ENCODE assay signal across 8 mouse cellular contexts in the genomic region with DNA sequence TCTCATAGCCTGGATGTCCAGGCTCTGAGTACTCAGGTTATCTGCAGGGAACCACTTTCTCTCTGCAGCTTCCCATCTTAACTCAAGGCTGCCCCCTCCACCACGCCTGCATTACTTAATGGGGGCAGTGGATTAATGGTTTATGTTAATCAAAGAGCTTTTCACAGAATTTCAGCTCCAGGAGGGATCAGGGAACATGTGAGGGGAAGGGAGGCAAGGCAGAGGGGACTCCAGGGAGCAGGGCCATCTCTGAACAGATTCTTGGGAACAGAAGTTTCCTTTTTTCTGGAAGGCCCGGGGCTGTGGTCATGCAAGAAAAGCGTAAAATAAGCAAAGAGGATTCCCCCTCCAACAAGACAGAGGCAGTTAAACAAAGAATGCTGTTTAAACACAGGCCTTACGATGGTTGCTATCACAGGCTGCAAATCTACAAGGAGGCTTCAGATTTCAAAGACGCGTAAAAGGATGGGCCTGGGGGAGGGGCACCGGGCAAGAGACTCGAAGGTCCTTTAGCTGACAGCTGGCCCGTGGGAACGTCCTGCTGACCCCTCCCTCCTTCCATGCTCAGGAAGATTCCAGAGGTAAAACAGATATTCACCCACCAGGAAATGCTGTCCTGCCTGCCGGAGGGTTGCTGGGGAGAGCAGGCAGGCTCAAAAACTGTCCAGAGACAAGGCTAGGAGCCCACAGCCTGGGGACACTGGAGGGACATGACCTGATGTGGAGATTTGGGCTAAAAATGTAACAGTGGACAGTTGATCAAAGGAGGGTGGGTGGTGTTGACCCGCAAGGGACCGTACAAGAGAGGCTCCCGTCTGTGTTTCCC.
DNase-seq lines count a peak whose midpoint lies in the region; ATAC-seq and TF ChIP-seq lines count a peak whose summit lies in the region.

No protein-coding gene starts in this region.

- peak overlapping the region; percentile 31 for H3K4me2 ChIP-seq in stomach, postnatal 0 days (replicated peaks; ENCODE audit: low read depth)

- H3K36me3 ChIP-seq in megakaryocyte, embryonic 14.5 days (replicated peaks; ENCODE audit: low read length) = no peaks in the 10 kb centered on the region
- no peaks in the 10 kb centered on the region for H3K36me3 ChIP-seq in stomach, postnatal 0 days (ENCODE audit: control insufficient read depth, insufficient read depth, low read length)

- TF ChIP-seq EP300 in stomach, postnatal 0 days (optimal IDR thresholded peaks at IDR 0.05) = no peak

- H3K4me3 ChIP-seq in megakaryocyte, embryonic 14.5 days (replicated peaks) = peak overlapping the region; percentile 40
- 0 out of 2 replicates have a peak overlapping the region, but pooled peaks have one; percentile 14 for H3K4me3 ChIP-seq in stomach, postnatal 0 days (ENCODE audit: low read depth, low read length)

- TF ChIP-seq CTCF in stomach, postnatal 0 days (IDR thresholded peaks at IDR 0.05; ENCODE audit: low read depth) = no peak

- 14% methylated on average over 14 of the region's 14 CpGs for WGBS in stomach, postnatal 0 days

- no peak for ATAC-seq in megakaryocyte, adult 5-6 weeks (ENCODE audit: poor library complexity, severe bottlenecking)
- ATAC-seq in stomach, postnatal 0 days (ENCODE audit: low FRiP score, low TSS enrichment) = no peak

- peak overlapping the region; percentile 13; the same call in 1 of the 2 replicates for H3K9ac ChIP-seq in stomach, postnatal 0 days (ENCODE audit: low read length)

- peak overlapping the region; percentile 65; the same call in 1 of the 2 replicates for H3K27ac ChIP-seq in stomach, postnatal 0 days (replicated peaks)

- H3K4me1 ChIP-seq in megakaryocyte, embryonic 14.5 days = peaks cover 72% of the 10 kb centered on the region
- H3K4me1 ChIP-seq in stomach, postnatal 0 days (replicated peaks; ENCODE audit: control insufficient read depth, insufficient read depth) = 0 out of 2 replicates have a peak, but pooled peaks cover 4% of the 10 kb centered on the region

- peaks cover 14% of the 10 kb centered on the region for H3K27me3 ChIP-seq in megakaryocyte, embryonic 14.5 days (replicated peaks)
- H3K27me3 ChIP-seq in stomach, postnatal 0 days (ENCODE audit: control insufficient read depth, insufficient read depth, low read length) = no peaks in the 10 kb centered on the region

- no peaks in the 10 kb centered on the region for H3K9me3 ChIP-seq in megakaryocyte, embryonic 14.5 days
- H3K9me3 ChIP-seq in stomach, postnatal 0 days (ENCODE audit: control insufficient read depth, low read length) = no peaks in the 10 kb centered on the region

- peak; percentile 32 for DNase-seq in adrenal gland, postnatal 14 days
- no peak for DNase-seq in adrenal gland, adult 8-10 months
- peak; percentile 31 for DNase-seq in liver
- no peak for DNase-seq in stomach, postnatal 0 days (ENCODE audit: low spot score)
- DNase-seq in spleen, adult 12 weeks (ENCODE audit: low spot score) = no peak
- DNase-seq in cerebellum, adult 11-12 months = no peak

Comparison
In these comparisons a context has a peak if more than half of its experiments do, and no peak if none do; other contexts are left out.
1. DNase-seq: peak in adrenal gland, postnatal 14 days (single experiment) and liver (single experiment); none in adrenal gland, adult 8-10 months (single experiment), stomach, postnatal 0 days (single experiment), spleen, adult 12 weeks (single experiment) and cerebellum, adult 11-12 months (single experiment).